In genomic region chr7:50614101-50614500, GRCm38 (mm10) we compare ENCODE assay signal across 12 mouse cellular contexts. TPM values are rescaled to one million over a fixed set of nuclear protein-coding genes. Genes with fewer than 3 reads are reported as not detected.
A peak's percentile ranks its signal among the peaks of the same experiment; 100 is the strongest.
DNase-seq lines count a peak whose midpoint lies in the region.
"Had no signal": no experiment of that assay in that cellular context is flagged by ENCODE, and none has a peak within 500 bp of the region (broad histone marks: within the 10 kb centered on the region; RNA-seq: fewer than 3 reads in every experiment).

No protein-coding gene starts in this region.

- intact Hi-C loops in gastrocnemius, postnatal 14 days (cut with DNase I; ENCODE audit: low total_unique reads), result no loop called here

- peak; percentile 3 for DNase-seq in gastrocnemius, postnatal 10 days
- no peak for DNase-seq in gastrocnemius, postnatal 14 days
- DNase-seq in brain, adult 2 months (ENCODE audit: low read depth, low spot score), result peak; percentile 80
- peak; percentile 9 to 19 for DNase-seq in layer of hippocampus, postnatal 36 days
- peak; percentile 67 for DNase-seq in right cerebral cortex, adult 2 months (ENCODE audit: low spot score in 2 of 2)
- DNase-seq in adrenal gland, postnatal 10 days, result no peak
- no peak for DNase-seq in adrenal gland, adult (ENCODE audit: inconsistent age in 2 of 2, low spot score in 1 of 2)
- DNase-seq in urinary bladder, postnatal 36 days (ENCODE audit: low spot score in 2 of 2), result no peak
- DNase-seq: cerebellum, adult 11 months; gastrocnemius, postnatal 36 days had no signal

RNA-seq across cellular contexts. Expression of gene 4933405O20Rik, which starts 15.1 kb away (rescaled TPM):
- total RNA-seq in gastrocnemius, postnatal 10 days (2021), result not detected
- not detected for total RNA-seq in gastrocnemius, postnatal 14 days (2021)
- 1 to 10 TPM in 1 of 2 experiments, under 1 TPM in 1; 0.52 to 1.5 TPM for total RNA-seq in layer of hippocampus, postnatal 36 days (2021)
- not detected for total RNA-seq in adrenal gland, postnatal 10 days (2021)
- total RNA-seq: adrenal gland, postnatal 4 days; gastrocnemius, postnatal 36 days; hematopoietic stem cell, adult 5-6 weeks had no signal

Comparison
In these comparisons a context has a peak if more than half of its experiments do, and no peak if none do; other contexts are left out.
1. DNase-seq: peak in gastrocnemius, postnatal 10 days (single experiment), brain, adult 2 months (single experiment), layer of hippocampus, postnatal 36 days (2 of 2) and right cerebral cortex, adult 2 months (2 of 2); none in gastrocnemius, postnatal 14 days (single experiment), adrenal gland, postnatal 10 days (single experiment), adrenal gland, adult (0 of 2) and urinary bladder, postnatal 36 days (0 of 2).